ENCODE assay signal across 8 mouse cellular contexts in genomic region chr5:92435025-92435584, GRCm38 (mm10). TPM values are rescaled to one million over a fixed set of nuclear protein-coding genes. Genes with fewer than 3 reads are reported as not detected.
DNase-seq lines count a peak whose midpoint lies in the region; ATAC-seq lines count a peak whose summit lies in the region.

Gene Nup54, minus strand, starts transcription at chr5:92435219.

- H3K9me3 ChIP-seq in heart, embryonic 10.5 days: no peaks in the 10 kb centered on the region
- no peaks in the 10 kb centered on the region for H3K9me3 ChIP-seq in kidney, embryonic 15.5 days (replicated peaks)

- peaks cover 7% of the 10 kb centered on the region for H3K36me3 ChIP-seq in heart, embryonic 10.5 days
- H3K36me3 ChIP-seq in kidney, embryonic 15.5 days: peaks cover 7% of the 10 kb centered on the region

- no peaks in the 10 kb centered on the region for H3K27me3 ChIP-seq in heart, embryonic 10.5 days (ENCODE audit: insufficient read depth, poor library complexity, severe bottlenecking)
- H3K27me3 ChIP-seq in kidney, embryonic 15.5 days: no peaks in the 10 kb centered on the region

- peak within 1 kb of the TSS; percentile 99 for H3K27ac ChIP-seq in heart, embryonic 10.5 days
- H3K27ac ChIP-seq in kidney, embryonic 15.5 days: peak within 1 kb of the TSS; percentile 87

- peak; percentile 99 for DNase-seq in B cell, adult 2 months
- peak; percentile 100 for DNase-seq in brain, adult 2 months (ENCODE audit: low read depth, low spot score)
- DNase-seq in heart, embryonic 10.5 days (ENCODE audit: low spot score): peak; percentile 98
- DNase-seq in liver: peak; percentile 93
- DNase-seq in spleen, postnatal 4 days (ENCODE audit: low spot score in 2 of 2): peak; percentile 92 to 95

- WGBS in heart, embryonic 10.5 days: under 1% methylated on average over 34 of the region's 34 CpGs
- under 1% methylated on average over 34 of the region's 34 CpGs for WGBS in kidney, embryonic 15.5 days

- H3K4me1 ChIP-seq in heart, embryonic 10.5 days: peaks cover 11% of the 10 kb centered on the region; the same call in 1 of the 2 replicates
- peaks cover 9% of the 10 kb centered on the region for H3K4me1 ChIP-seq in kidney, embryonic 15.5 days

- peak within 1 kb of the TSS; percentile 84 for H3K4me2 ChIP-seq in kidney, embryonic 15.5 days

- H3K9ac ChIP-seq in kidney, embryonic 15.5 days: peak within 1 kb of the TSS; percentile 90

- peak within 1 kb of the TSS; percentile 98 for H3K4me3 ChIP-seq in heart, embryonic 10.5 days
- peak within 1 kb of the TSS; percentile 86 for H3K4me3 ChIP-seq in kidney, embryonic 15.5 days (replicated peaks)

- peak; percentile 96 for ATAC-seq in erythroblast, adult 5-6 weeks (replicated peaks; ENCODE audit: low FRiP score, poor library complexity, severe bottlenecking)
- peak; percentile 99 for ATAC-seq in kidney, embryonic 15.5 days (replicated peaks; ENCODE audit: low FRiP score)
- ATAC-seq in monocyte, adult 5-6 weeks (replicated peaks; ENCODE audit: insufficient number of reproducible peaks, low FRiP score, low TSS enrichment, poor library complexity, severe bottlenecking): peak; percentile 99

RNA-seq across cellular contexts. Expression of gene Nup54, which starts in this region (rescaled TPM):
- total RNA-seq in erythroblast, adult 5-6 weeks (2015; ENCODE audit: low replicate concordance): 27.3 and 28.4 TPM in 2 replicates
- total RNA-seq in erythroblast, adult 5-6 weeks (2017; ENCODE audit: low replicate concordance): 16.9 and 35.0 TPM in 2 replicates
- 52.8 and 60.8 TPM in 2 replicates for polyA plus RNA-seq in heart, embryonic 10.5 days (2016; fragmentation: Nextera tagmentation; extraction: Ambion mirVana)
- 54.1 and 55.1 TPM in 2 replicates for polyA plus RNA-seq in kidney, embryonic 15.5 days (2015; fragmentation: Nextera tagmentation; extraction: Ambion mirVana)
- total RNA-seq in monocyte, adult 5-6 weeks (2017): 44.1 to 71.5 TPM (median 50.8 TPM) in 3 replicates

Comparison
In these comparisons a context has a peak if more than half of its experiments do, and no peak if none do; other contexts are left out.
1. Peak in every context shown above with its lines: DNase-seq, ATAC-seq, H3K4me3 ChIP-seq and H3K27ac ChIP-seq.